Mouse (Mus musculus): ENCODE data around the gene Tbc1d2.
"Not testable (repeated sequence)": the region's sequence is repeated elsewhere in the genome, so short reads cannot be mapped to it uniquely, and the experiment has no call there.

Tbc1d2 gene

DNA sequence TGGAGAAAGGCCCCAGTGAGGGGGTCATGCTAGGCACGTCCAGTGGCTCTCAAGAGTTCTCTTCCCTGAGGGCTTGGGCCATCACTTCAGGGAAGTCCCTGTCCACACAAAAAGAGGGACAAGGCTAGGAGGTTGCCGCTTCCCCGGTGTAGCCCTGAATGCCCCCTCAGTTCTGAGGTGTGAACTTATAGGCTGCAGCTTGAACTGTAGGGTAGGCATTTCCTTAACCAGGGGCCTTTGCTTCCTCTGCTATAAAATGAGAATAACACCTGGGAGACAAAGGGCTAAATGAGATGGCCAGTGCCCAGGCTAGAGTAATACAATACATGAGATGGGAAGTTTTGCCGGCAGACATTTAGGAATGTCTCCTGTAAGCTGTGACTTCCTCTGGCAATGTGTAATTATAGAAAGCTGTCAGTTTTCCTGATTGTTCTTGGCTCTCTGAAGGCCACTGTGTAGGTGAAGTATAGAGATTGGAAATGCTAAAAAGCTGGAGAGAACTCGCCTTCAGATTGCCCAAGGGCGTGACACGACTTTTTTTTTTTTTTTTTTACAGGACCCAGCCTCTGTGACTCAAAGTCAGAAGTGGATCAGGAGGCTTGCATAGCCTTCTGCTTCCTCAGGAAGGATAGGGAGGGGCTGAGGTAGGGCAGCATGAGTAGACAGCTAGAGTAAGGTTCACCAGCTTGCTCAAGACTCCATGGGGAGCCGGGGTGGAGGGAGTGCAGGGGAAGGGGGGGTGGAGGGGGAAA, 6.9 kb downstream of the Tbc1d2 start:
- ATAC-seq (ENCODE audit: low TSS enrichment): 0 out of 2 replicates have a peak, but pooled peaks have one; percentile 9

DNA sequence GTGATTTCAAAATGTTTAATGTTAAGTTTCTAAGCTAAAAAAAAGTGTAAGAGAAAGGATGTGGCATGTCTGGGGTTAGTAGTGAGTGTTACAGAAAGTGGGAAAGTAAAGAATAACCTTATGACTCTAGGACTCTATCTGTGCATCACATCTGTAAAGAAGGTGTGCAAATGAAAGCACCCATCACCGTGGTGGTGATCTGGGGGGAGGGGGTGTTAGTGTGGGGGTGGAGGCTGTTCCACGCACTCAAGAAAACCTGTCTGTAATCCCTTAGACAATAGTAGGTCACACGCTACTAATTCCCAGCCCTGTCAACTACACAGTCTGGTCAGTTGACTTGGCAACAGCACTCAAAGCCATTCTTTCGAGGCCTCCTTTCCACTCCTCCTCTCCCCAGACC, 8.7 kb downstream of the Tbc1d2 start:
- ATAC-seq (ENCODE audit: low TSS enrichment): no peak

DNA sequence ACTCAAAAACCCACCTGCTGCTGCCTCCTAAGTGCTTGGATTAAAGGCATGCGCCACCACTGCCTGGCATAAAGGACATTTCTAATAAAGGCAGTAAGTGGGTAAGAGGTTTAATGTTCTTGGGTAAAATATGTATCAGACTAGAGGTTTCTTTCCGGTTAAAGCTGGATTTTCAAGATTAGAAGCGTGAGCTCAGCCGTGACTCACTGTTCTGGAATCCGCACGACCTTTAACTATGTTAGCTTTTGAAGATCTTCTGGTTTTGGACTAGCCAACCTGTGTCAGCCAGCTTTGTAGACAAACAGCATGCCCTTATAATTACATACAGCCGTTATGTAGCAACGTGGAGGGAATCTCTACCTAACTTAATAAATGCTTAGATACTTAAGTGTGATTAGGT, 10.1 kb downstream of the Tbc1d2 start:
- ATAC-seq (ENCODE audit: low TSS enrichment): no peak

DNA sequence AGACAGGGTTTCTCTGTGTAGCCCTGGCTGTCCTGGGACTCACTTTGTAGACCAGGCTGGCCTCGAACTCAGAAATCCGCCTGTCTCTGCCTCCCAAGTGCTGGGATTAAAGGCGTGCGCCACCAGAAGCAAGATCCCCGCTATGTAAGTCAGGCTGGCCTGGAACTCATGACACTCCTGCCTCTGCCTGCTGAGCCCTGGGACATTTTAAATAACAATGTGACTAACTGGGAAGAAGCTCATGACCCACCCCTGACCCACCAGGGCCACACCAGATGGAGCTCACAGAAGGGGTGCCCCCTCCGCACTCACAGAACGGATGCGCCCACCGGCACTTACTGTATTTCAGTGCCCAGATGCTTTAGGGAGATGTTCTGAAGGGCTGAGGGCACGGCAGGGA, 12.8 kb downstream of the Tbc1d2 start:
- ATAC-seq (ENCODE audit: low TSS enrichment): not testable (repeated sequence)

DNA sequence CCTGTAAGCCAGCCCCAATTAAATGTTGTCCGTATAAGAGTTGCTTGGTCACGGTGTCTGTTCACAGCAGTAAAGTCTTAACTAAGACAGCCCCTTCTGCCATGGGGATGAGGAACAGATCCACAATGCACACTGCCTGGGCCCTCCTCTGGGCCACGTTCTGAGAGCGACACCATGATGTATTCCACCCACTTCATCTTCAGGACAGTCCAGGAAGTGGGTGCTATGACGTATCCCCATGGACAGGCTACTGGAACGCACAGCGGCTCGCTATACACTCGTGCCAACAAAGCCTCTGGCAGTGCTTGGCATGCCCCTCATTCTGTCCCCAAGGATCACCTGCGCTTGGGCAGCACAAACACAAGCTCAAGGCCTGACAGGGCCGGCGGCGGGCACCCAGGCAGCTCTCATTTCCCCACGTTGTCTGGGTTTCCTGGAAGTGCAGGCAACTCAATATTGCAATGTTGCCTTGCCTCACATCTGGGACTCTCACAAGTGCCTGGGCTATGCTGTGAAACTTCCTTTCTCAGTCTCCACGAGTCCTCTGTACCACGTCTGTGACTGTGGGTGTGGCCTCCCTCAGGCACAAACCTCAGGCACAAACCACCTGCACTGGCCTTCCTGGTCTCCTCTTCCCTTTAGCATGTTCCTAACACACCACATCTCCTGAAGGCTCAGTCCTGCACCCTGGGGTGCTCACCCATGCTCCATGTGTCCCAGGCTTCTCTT, 14.1 kb downstream of the Tbc1d2 start:
- ATAC-seq (ENCODE audit: low TSS enrichment): peak; percentile 81

DNA sequence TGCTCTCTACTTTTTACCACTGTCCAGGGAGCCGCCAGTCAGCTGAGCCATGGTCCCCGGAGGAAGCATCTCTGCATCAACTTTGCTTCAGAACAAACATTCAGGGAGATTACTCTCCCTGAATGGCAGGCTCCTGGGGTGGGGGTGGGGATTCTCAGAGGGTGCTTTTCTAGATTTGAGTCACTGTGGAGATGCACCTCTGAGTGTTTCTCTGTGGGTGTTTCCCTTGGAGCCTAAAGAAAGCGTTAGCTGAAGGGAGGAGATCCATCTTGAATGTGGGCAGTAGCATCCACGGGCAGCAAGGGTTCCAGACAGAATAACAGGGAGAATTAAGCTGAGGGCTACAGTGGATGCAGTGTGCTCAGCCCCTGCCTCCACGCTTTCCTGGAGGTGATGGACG, 15.1 kb downstream of the Tbc1d2 start:
- ATAC-seq (ENCODE audit: low TSS enrichment): peak; percentile 91

- not testable (repeated sequence) for ATAC-seq (ENCODE audit: low TSS enrichment)
Observed at GRCm38 (mm10) chr4:46633565-46633964, 16.4 kb downstream of the Tbc1d2 start.

GRCm38 (mm10) chr4:46632465-46632864, 17.5 kb downstream of the Tbc1d2 start:
- no peak for ATAC-seq (ENCODE audit: low TSS enrichment)

- ATAC-seq (ENCODE audit: low TSS enrichment): no peak
Observed at GRCm38 (mm10) chr4:46630390-46630789, 19.6 kb downstream of the Tbc1d2 start.

DNA sequence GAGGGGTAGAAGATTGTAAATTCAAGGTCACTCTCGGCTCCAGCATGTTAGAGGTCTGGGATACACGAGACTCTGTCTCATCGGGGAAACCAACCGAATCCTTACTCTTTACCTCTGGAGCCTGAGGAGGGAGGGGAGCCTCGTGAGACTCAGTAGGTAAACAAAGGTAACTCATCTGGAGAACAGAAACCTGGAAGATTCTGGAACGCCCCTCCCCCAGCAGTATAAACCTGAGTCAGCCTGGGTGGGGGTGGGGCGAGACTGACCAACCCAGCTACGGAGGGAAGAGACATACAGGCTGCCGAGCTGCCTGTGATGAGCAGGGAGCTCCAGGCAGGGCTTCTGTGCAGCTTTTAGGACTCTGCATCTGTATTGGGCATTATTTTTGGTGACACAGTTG, 21.1 kb downstream of the Tbc1d2 start:
- ATAC-seq (ENCODE audit: low TSS enrichment): no peak

DNA sequence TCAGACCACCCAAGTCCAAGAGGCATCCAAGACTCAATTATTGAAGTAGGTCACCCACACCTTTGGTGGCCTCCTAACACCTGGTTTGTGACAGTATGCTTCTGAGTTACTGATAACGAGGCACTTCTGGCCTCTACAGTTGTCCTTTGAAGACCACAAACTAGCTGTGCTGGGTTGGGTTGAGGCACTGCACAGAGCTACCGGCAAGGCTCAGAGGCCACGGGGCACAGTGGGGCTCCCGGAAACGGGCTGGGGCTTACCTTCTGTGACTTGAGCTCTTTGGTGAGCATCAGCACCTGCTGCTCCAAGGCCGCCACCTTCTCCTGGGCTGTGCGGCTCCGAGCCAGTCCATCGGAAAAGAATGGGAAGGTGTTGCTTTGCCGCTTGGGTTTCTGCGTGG, 21.9 kb downstream of the Tbc1d2 start:
- ATAC-seq (ENCODE audit: low TSS enrichment): no peak

DNA sequence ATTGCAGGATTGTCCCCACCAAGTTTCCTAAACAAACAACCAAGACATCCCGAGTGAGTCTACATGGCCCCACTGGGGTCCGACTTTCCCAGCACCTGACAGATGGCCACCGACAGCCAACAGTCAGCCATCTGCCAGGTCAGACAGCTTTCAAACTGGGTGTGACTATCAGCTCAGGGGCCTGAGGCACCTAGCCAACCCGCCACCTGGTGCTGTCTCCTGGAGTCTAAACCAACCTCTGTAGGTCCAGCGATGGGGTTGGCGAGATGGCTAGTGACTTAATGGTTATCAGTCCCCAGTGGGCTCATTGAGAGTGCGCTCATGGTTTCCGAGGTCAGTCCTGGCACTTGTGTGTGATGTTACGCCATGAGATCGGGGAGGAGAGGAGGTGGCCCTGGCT, 24.9 kb downstream of the Tbc1d2 start:
- ATAC-seq (ENCODE audit: low TSS enrichment): no peak

GRCm38 (mm10) chr4:46623007-46623406, 27.0 kb downstream of the Tbc1d2 start:
- no peak for ATAC-seq (ENCODE audit: low TSS enrichment)

DNA sequence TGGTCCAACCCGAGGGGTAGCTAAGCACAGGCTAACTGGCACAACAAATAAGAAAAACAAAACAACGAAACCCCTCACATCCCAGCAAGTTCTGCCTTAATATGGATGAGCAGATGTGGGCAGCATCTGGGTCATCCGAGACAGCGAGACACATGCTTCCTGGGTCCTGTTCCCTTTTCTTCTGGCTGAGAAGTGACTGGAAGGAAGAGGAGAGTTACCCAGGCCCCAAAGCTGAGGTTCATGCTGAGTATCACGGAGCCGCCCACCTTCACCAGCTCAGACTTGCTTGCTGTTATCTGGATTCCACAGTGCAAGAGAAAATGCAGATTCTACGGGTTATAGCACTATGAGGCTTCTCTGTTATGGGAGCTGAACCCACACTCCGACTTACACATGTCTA, 29.1 kb downstream of the Tbc1d2 start:
- ATAC-seq (ENCODE audit: low TSS enrichment): 0 out of 2 replicates have a peak, but pooled peaks have one; percentile 18

DNA sequence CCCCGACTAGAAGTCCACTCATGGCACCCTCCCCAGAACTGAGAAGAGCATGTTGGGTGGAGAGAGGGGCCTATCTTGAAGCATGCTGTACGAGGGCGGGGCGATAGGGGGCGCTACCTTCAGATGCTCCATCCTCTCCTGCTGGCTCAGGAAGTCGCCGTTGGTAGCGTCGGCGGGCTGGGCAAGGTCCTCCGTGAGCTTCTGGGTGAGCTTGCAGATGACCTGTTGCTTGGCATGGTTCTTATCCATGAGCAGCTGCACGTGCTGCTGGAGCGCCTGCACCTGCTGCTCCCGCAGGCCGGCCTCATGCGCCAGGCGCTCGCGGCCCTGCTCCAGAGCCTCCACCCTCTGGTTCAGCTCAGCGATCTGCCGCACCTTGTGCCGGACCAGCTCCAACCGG, 29.7 kb downstream of the Tbc1d2 start:
- peak; percentile 16 for ATAC-seq (ENCODE audit: low TSS enrichment)

GRCm38 (mm10) chr4:46618196-46618817, 31.7 kb downstream of the Tbc1d2 start:
- no peak for ATAC-seq (ENCODE audit: low TSS enrichment)

GRCm38 (mm10) chr4:46617408-46617807, 32.6 kb downstream of the Tbc1d2 start:
- no peak for ATAC-seq (ENCODE audit: low TSS enrichment)

GRCm38 (mm10) chr4:46614641-46615040, 35.4 kb downstream of the Tbc1d2 start:
- ATAC-seq (ENCODE audit: low TSS enrichment): no peak

GRCm38 (mm10) chr4:46613618-46614017, 36.4 kb downstream of the Tbc1d2 start:
- ATAC-seq (ENCODE audit: low TSS enrichment): no peak

GRCm38 (mm10) chr4:46611181-46611580, 38.8 kb downstream of the Tbc1d2 start:
- peak; percentile 76 for ATAC-seq (ENCODE audit: low TSS enrichment)

GRCm38 (mm10) chr4:46607601-46608000, 42.4 kb downstream of the Tbc1d2 start:
- no peak for ATAC-seq (ENCODE audit: low TSS enrichment)

GRCm38 (mm10) chr4:46605451-46605850, 44.6 kb downstream of the Tbc1d2 start:
- no peak for ATAC-seq (ENCODE audit: low TSS enrichment)

GRCm38 (mm10) chr4:46602704-46603103, 47.3 kb downstream of the Tbc1d2 start:
- no peak for ATAC-seq (ENCODE audit: low TSS enrichment)

Measured in frontal cortex, adult (tissue).